Mouse (Mus musculus) stomach, embryonic 16.5 days (tissue): ENCODE data around the gene Gstt2. TPM values are rescaled to one million over a fixed set of nuclear protein-coding genes. Genes with fewer than 3 reads are reported as not detected.

Source experiments
- ATAC-seq: fragments of 200-750 bp; cut with Nextera tagmentation; 2 replicates; pipeline ENCODE4 v1.8.0; 2017; ENCODE audit warnings: moderate number of reproducible peaks, moderate TSS enrichment; ENCODE audit not compliant: insufficient read depth, low FRiP score
- H3K27ac ChIP-seq: fragments of 300-500 bp; sonication (generic); 2 replicates; pipeline ENCODE4 v1.5.1; 2014; ENCODE audit warnings: low read length
- H3K27me3 ChIP-seq: fragments of 300-500 bp; sonication (generic); 2 replicates; pipeline ENCODE4 v1.6.1; 2014; ENCODE audit warnings: low read length, control low read depth, mixed read lengths; ENCODE audit not compliant: control insufficient read depth, insufficient read depth
- H3K36me3 ChIP-seq: fragments of 300-500 bp; sonication (generic); 2 replicates; pipeline ENCODE4 v1.6.1; 2014; ENCODE audit warnings: low read length; ENCODE audit not compliant: control insufficient read depth, insufficient read depth
- H3K4me1 ChIP-seq: fragments of 300-500 bp; sonication (generic); 2 replicates; pipeline ENCODE4 v1.6.1; 2014; ENCODE audit warnings: low read length, control low read depth, mixed read lengths; ENCODE audit not compliant: control insufficient read depth, insufficient read depth
- H3K4me2 ChIP-seq: fragments of 300-500 bp; sonication (generic); 2 replicates; pipeline ENCODE4 v1.6.1; 2014; ENCODE audit warnings: low read depth, low read length, mixed read lengths
- H3K4me3 ChIP-seq: fragments of 300-500 bp; sonication (generic); replicated peaks from 2 replicates; pipeline ENCODE4 v1.5.1; 2014; ENCODE audit warnings: mild to moderate bottlenecking, low read length
- H3K9ac ChIP-seq: fragments of 300-500 bp; sonication (generic); 2 replicates; pipeline ENCODE4 v1.6.1; 2014; ENCODE audit warnings: low read length
- H3K9me3 ChIP-seq: fragments of 300-500 bp; sonication (generic); replicated peaks from 2 replicates; pipeline ENCODE4 v1.6.1; 2016; ENCODE audit warnings: low read length, control low read depth; ENCODE audit not compliant: control insufficient read depth
- whole genome bisulfite sequencing: fragments of 180-500 bp; shearing (Covaris S2); extraction: QIAGEN DNeasy Blood & Tissue Kit; methylation state at CpG from one replicate; pipeline ENCODE4 v1.1.7; 2014; 5-methylcytosine and 5-hydroxymethylcytosine counted together
- polyA plus RNA-seq: library from polyadenylated mRNA; unstranded; fragments of >200 nt; fragmentation: Nextera tagmentation; extraction: Ambion mirVana; gene quantifications from 2 replicates; pipeline ENCODE4 v1.2.1, GENCODE M21; 2015

The Gstt2 gene
- polyA plus RNA-seq, 1 experiment from 2014 or later: 64.8 TPM

- no peaks in the 10 kb centered on the region for H3K27me3 ChIP-seq
- H3K4me3 ChIP-seq: no peak overlapping the region
- H3K4me2 ChIP-seq: no peak overlapping the region
- H3K36me3 ChIP-seq: no peaks in the 10 kb centered on the region
- no peak overlapping the region for H3K9ac ChIP-seq
- no peaks in the 10 kb centered on the region for H3K4me1 ChIP-seq
- no peak overlapping the region for H3K27ac ChIP-seq
- WGBS: 82% methylated on average over 5 of the region's 5 CpGs
- no peaks in the 10 kb centered on the region for H3K9me3 ChIP-seq
- ATAC-seq: no peak
Observed at GRCm38 (mm10) chr10:75819882-75820281, 17.3 kb downstream of the Gstt2 start.

DNA sequence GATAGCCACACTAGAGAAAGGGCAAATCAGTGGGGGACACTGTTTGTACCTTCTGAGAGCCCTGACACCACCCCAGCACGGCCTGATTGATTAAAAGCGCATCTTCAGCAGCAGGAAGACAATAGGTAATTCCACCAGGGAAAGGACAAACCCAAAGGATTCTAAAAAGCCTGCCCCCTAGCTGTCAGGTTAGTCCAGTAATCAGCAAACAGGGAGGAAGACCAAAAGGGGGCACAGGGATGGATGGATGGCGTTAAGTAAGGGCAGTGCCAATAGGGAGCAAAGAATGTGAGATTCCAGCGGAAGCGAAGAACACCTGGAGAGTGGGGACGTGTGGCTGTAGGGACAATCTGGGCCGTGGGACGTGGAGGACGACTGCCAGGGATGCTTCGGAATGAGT, 18.6 kb downstream of the Gstt2 start:
- Histone ChIP-seq H3K27me3 (no peaks in the 10 kb centered on the region), H3K4me2 (no peak overlapping the region), H3K4me3 (no peak overlapping the region), H3K27ac (no peak overlapping the region), H3K36me3 (no peaks in the 10 kb centered on the region), H3K4me1 (no peaks in the 10 kb centered on the region), H3K9ac (no peak overlapping the region), H3K9me3 (no peaks in the 10 kb centered on the region)
- WGBS: 52% methylated on average over 10 of the region's 10 CpGs
- ATAC-seq: no peak

DNA sequence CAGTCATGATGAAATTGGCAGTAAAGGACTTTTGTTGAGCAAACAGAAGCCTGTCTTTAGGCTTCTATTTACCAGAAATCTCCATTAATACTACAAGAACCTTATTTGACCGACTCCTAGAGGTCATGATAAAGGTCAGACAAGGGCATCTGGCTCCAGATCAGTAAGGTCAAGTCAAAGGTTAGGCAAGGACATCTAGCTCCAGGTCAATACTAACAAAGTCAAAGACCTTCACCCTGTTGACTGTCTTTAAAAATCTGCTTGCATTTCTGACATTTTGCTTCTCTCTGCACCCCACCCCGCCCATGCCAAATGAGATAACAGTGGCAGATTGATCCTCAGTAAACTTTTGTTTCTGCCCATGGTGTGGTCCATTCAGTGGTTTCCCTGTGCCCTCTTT, 33.0 kb downstream of the Gstt2 start:
- WGBS: 65% methylated on average over 2 of the region's 2 CpGs
- no peak overlapping the region for H3K4me2 ChIP-seq
- no peak for ATAC-seq

GRCm38 (mm10) chr10:75798176-75798696, 39.0 kb downstream of the Gstt2 start, which contains the start of gene Gstt1:
TSS of gene Gstt1 (minus strand) at chr10:75798584.
- H3K27ac ChIP-seq: no peak within 1 kb of the TSS

More for the DNA sequence above, 33.0 kb downstream of the Gstt2 start:
- Histone ChIP-seq H3K27me3 (no peaks in the 10 kb centered on the region), H3K9ac (no peak overlapping the region), H3K27ac (no peak overlapping the region), H3K4me3 (no peak overlapping the region), H3K36me3 (no peaks in the 10 kb centered on the region), H3K9me3 (no peaks in the 10 kb centered on the region), H3K4me1 (no peaks in the 10 kb centered on the region)

DNA sequence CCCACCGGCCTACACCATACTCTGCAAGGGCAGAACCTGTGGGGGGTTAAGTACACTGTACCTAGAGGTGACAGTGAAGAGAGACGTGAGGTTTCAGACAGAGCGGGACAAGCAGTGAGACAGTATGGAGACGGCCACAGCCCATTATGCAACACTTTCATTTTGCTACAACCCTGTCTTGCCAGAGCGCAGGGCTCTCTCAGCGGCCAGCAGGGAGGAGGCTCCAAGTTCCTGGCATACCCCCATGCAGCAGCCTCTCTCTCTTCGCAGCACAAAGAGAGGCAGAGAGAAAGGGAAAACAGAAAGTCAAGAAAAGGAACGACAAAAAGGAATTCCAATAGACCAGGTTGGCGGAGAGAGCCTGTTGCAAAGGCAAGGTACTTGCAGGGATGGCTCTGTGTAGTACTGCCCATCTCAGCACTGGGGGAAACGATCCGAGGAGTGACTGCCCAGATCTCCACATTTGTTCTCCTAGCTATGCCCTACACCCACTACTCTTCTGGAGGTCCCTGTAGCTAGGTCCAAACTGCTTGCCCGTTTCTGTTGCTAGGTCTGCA, 39.5 kb downstream of the Gstt2 start:
- peaks cover 21% of the 10 kb centered on the region for H3K4me1 ChIP-seq
- peak; percentile 68 for ATAC-seq
- no peaks in the 10 kb centered on the region for H3K36me3 ChIP-seq
- H3K4me3 ChIP-seq: peak overlapping the region; percentile 59
- peak overlapping the region; percentile 69 for H3K4me2 ChIP-seq
- H3K9ac ChIP-seq: peak overlapping the region; percentile 72
- H3K27ac ChIP-seq: no peak overlapping the region
- no peaks in the 10 kb centered on the region for H3K9me3 ChIP-seq
- 2% methylated on average over 12 of the region's 12 CpGs for WGBS
- H3K27me3 ChIP-seq: 0 out of 2 replicates have a peak, but pooled peaks cover 5% of the 10 kb centered on the region

More at GRCm38 (mm10) chr10:75798176-75798696, 39.0 kb downstream of the Gstt2 start, which contains the start of gene Gstt1:
- no peaks in the 10 kb centered on the region for H3K36me3 ChIP-seq
- H3K4me1 ChIP-seq: peaks cover 21% of the 10 kb centered on the region
- H3K27me3 ChIP-seq: 0 out of 2 replicates have a peak, but pooled peaks cover 5% of the 10 kb centered on the region
- peak within 1 kb of the TSS; percentile 69 for H3K4me2 ChIP-seq
- peak within 1 kb of the TSS; percentile 59 for H3K4me3 ChIP-seq
- ATAC-seq: peak; percentile 31; the same call in 1 of the 2 replicates
- WGBS: 2% methylated on average over 18 of the region's 18 CpGs
- H3K9ac ChIP-seq: peak within 1 kb of the TSS; percentile 72
- H3K9me3 ChIP-seq: no peaks in the 10 kb centered on the region

- no peaks in the 10 kb centered on the region for H3K36me3 ChIP-seq
- peak overlapping the region; percentile 72 for H3K9ac ChIP-seq
- H3K9me3 ChIP-seq: no peaks in the 10 kb centered on the region
- 0 out of 2 replicates have a peak, but pooled peaks cover 5% of the 10 kb centered on the region for H3K27me3 ChIP-seq
- no peak for ATAC-seq
- WGBS: 44% methylated on average over 11 of the region's 11 CpGs
- peaks cover 21% of the 10 kb centered on the region for H3K4me1 ChIP-seq
- H3K4me3 ChIP-seq: peak overlapping the region; percentile 59
- no peak overlapping the region for H3K27ac ChIP-seq
- H3K4me2 ChIP-seq: peak overlapping the region; percentile 69
Observed at GRCm38 (mm10) chr10:75796731-75797516, 40.3 kb downstream of the Gstt2 start.

- H3K9ac ChIP-seq: no peak overlapping the region
- no peak overlapping the region for H3K4me2 ChIP-seq
- H3K27me3 ChIP-seq: 0 out of 2 replicates have a peak, but pooled peaks cover 5% of the 10 kb centered on the region
- no peak overlapping the region for H3K27ac ChIP-seq
- H3K36me3 ChIP-seq: no peaks in the 10 kb centered on the region
- 30% methylated on average over 3 of the region's 3 CpGs for WGBS
- ATAC-seq: no peak
- peaks cover 21% of the 10 kb centered on the region for H3K4me1 ChIP-seq
- H3K4me3 ChIP-seq: no peak overlapping the region
- no peaks in the 10 kb centered on the region for H3K9me3 ChIP-seq
Observed at GRCm38 (mm10) chr10:75794880-75795279, 42.3 kb downstream of the Gstt2 start.

- 11% methylated on average over 7 of the region's 7 CpGs for WGBS
- Histone ChIP-seq H3K27ac (no peak overlapping the region), H3K27me3 (no peaks in the 10 kb centered on the region), H3K4me1 (peaks cover 11% of the 10 kb centered on the region), H3K9me3 (no peaks in the 10 kb centered on the region), H3K36me3 (no peaks in the 10 kb centered on the region), H3K4me2 (no peak overlapping the region), H3K9ac (no peak overlapping the region), H3K4me3 (no peak overlapping the region)
- ATAC-seq: no peak
Observed at GRCm38 (mm10) chr10:75790773-75791172, 46.5 kb downstream of the Gstt2 start.

GRCm38 (mm10) chr10:75789841-75790240, 47.4 kb downstream of the Gstt2 start:
- Histone ChIP-seq H3K9me3 (no peaks in the 10 kb centered on the region), H3K27ac (peak overlapping the region; percentile 14; the same call in 1 of the 2 replicates), H3K9ac (no peak overlapping the region), H3K4me1 (peaks cover 7% of the 10 kb centered on the region), H3K36me3 (no peaks in the 10 kb centered on the region), H3K4me2 (no peak overlapping the region), H3K27me3 (no peaks in the 10 kb centered on the region), H3K4me3 (no peak overlapping the region)
- WGBS: 68% methylated on average over 5 of the region's 5 CpGs
- ATAC-seq: peak; percentile 85; the same call in 1 of the 2 replicates
